Mouse (Mus musculus) A20 (cell line): ENCODE data around the gene Zkscan16.

Experiments
- DNase-seq: peaks from one replicate; pipeline ENCODE4 v3.0.0-alpha.2; 2011; ENCODE audit warnings: low read depth, low spot score

Gene Zkscan16

GRCm38 (mm10) chr4:58943420-58944205 is at the start of gene Zkscan16:
TSS of gene Zkscan16 (plus strand) at chr4:58943628.
- DNase-seq: no peak

- DNase-seq: no peak
Observed at GRCm38 (mm10) chr4:58894399-58894798, 49.0 kb upstream of the Zkscan16 start.

GRCm38 (mm10) chr4:58897436-58897835 is 46.0 kb upstream of the Zkscan16 start:
- DNase-seq: no peak

- peak; percentile 63 for DNase-seq
Observed at GRCm38 (mm10) chr4:58898318-58898717, 45.1 kb upstream of the Zkscan16 start.

- no peak for DNase-seq
Observed at GRCm38 (mm10) chr4:58907453-58907852, 36.0 kb upstream of the Zkscan16 start.

- peak; percentile 59 for DNase-seq
Observed at GRCm38 (mm10) chr4:58910175-58911068, 33.0 kb upstream of the Zkscan16 start.

- peak; percentile 71 for DNase-seq
Observed at GRCm38 (mm10) chr4:58911069-58911830, 32.2 kb upstream of the Zkscan16 start.

GRCm38 (mm10) chr4:58911831-58912628 is 31.4 kb upstream of the Zkscan16 start:
- DNase-seq: no peak

GRCm38 (mm10) chr4:58912629-58913335 is 30.6 kb upstream of the Zkscan16 start, which contains the start of gene Ecpas:
TSS of gene Ecpas (minus strand) at chr4:58912749.
- DNase-seq: peak; percentile 92

- DNase-seq: peak; percentile 86
Observed at GRCm38 (mm10) chr4:58913336-58914026, 29.9 kb upstream of the Zkscan16 start.

- DNase-seq: peak; percentile 92
Observed at GRCm38 (mm10) chr4:58915081-58915826, 28.2 kb upstream of the Zkscan16 start.

GRCm38 (mm10) chr4:58923933-58924332 is 19.5 kb upstream of the Zkscan16 start:
- DNase-seq: no peak

GRCm38 (mm10) chr4:58925664-58926063 is 17.8 kb upstream of the Zkscan16 start:
- peak; percentile 47 for DNase-seq

- no peak for DNase-seq
Observed at GRCm38 (mm10) chr4:58926120-58926519, 17.3 kb upstream of the Zkscan16 start.

GRCm38 (mm10) chr4:58927661-58928060 is 15.8 kb upstream of the Zkscan16 start:
- DNase-seq: no peak

- no peak for DNase-seq
Observed at GRCm38 (mm10) chr4:58932541-58932940, 10.9 kb upstream of the Zkscan16 start.

GRCm38 (mm10) chr4:58934308-58934707 is 9.1 kb upstream of the Zkscan16 start:
- no peak for DNase-seq

- peak; percentile 30 for DNase-seq
Observed at GRCm38 (mm10) chr4:58934746-58935476, 8.5 kb upstream of the Zkscan16 start.
